Mouse (Mus musculus) megakaryocyte, embryonic 14.5 days (primary cell): ENCODE measurements around the gene Megf8.

Experiments
- FLI1 ChIP-seq: IDR thresholded peaks from 2 replicates; pipeline ENCODE4 v1.6.1; 2012; ENCODE audit warnings: low read length, inconsistent platforms, mixed read lengths
- GATA1 ChIP-seq: IDR thresholded peaks from 3 replicates; pipeline ENCODE4 v1.6.1; 2012; ENCODE audit warnings: mixed read lengths, low read length, inconsistent platforms, borderline replicate concordance

- TF ChIP-seq GATA1 (no peak), FLI1 (no peak)
Observed at GRCm38 (mm10) chr7:25392851-25393250, 75.9 kb downstream of the Megf8 start.
